Comparison of ENCODE assay signal across 32 mouse cellular contexts in genomic region chr12:77143958-77144357, GRCm38 (mm10).
DNase-seq lines count a peak whose midpoint lies in the region; ATAC-seq lines count a peak whose summit lies in the region.
"Had no signal": no experiment of that assay in that cellular context is flagged by ENCODE, and none has a peak within 500 bp of the region (broad histone marks: within the 10 kb centered on the region; RNA-seq: fewer than 3 reads in every experiment).

No protein-coding gene starts in this region.

- H3K27ac ChIP-seq in embryonic facial prominence, embryonic 14.5 days (replicated peaks; ENCODE audit: low read depth, low read length) = no peak overlapping the region
- H3K27ac ChIP-seq: heart, adult 2 months; heart, embryonic 15.5 days; hindbrain, embryonic 13.5 days; kidney, postnatal 0 days; liver, embryonic 14.5 days; midbrain, embryonic 10.5 days; midbrain, embryonic 15.5 days; neural tube, embryonic 15.5 days; stomach, postnatal 0 days had no signal

- no peak overlapping the region for H3K9ac ChIP-seq in embryonic facial prominence, embryonic 14.5 days (ENCODE audit: low read depth, low read length)
- H3K9ac ChIP-seq: heart, embryonic 15.5 days; hindbrain, embryonic 13.5 days; liver, embryonic 14.5 days; midbrain, embryonic 15.5 days; neural tube, embryonic 15.5 days had no signal

- peak; percentile 9 for DNase-seq in adrenal gland, adult 2 months
- no peak for DNase-seq in adrenal gland, adult 18-20 months (ENCODE audit: low spot score in 2 of 2)
- DNase-seq in gastrocnemius, adult 18-20 months (ENCODE audit: low spot score) = peak; percentile 42
- DNase-seq in gastrocnemius, postnatal 36 days = no peak
- DNase-seq in 3T3-L1 (ENCODE audit: low read depth, low spot score) = peak; percentile 32
- peak; percentile 13 for DNase-seq in embryonic facial prominence, embryonic 14.5 days (ENCODE audit: low spot score)
- no peak for DNase-seq in thymus, postnatal 25 days
- no peak for DNase-seq in retina, embryonic 14.5 days (ENCODE audit: low spot score)
- DNase-seq: cerebellum, adult 11-12 months; cerebellum, postnatal 10 days; gastrocnemius, postnatal 25 days; heart, adult 2 months; heart, postnatal 36 days; kidney, adult 8-10 months; liver; lung, adult 2 months; lung, postnatal 14 days; right cerebral cortex, adult 18-20 months; thymus, adult 18-20 months; thymus, postnatal 36 days had no signal

- H3K4me1 ChIP-seq in embryonic facial prominence, embryonic 14.5 days (ENCODE audit: control insufficient read depth, insufficient read depth, low read length) = no peaks in the 10 kb centered on the region
- H3K4me1 ChIP-seq: heart, embryonic 15.5 days; hindbrain, embryonic 13.5 days; midbrain, embryonic 10.5 days; midbrain, embryonic 15.5 days; neural tube, embryonic 15.5 days had no signal

- no peaks in the 10 kb centered on the region for H3K27me3 ChIP-seq in embryonic facial prominence, embryonic 14.5 days (replicated peaks; ENCODE audit: control insufficient read depth, insufficient read depth, low read length)
- H3K27me3 ChIP-seq: heart, embryonic 15.5 days; hindbrain, embryonic 13.5 days; midbrain, embryonic 15.5 days; neural tube, embryonic 15.5 days had no signal

- intact Hi-C loops in gastrocnemius, postnatal 36 days (cut with DNase I) = no loop called here

- no peak overlapping the region for H3K4me2 ChIP-seq in embryonic facial prominence, embryonic 14.5 days (ENCODE audit: low read depth, low read length)
- H3K4me2 ChIP-seq: heart, embryonic 15.5 days; hindbrain, embryonic 13.5 days; midbrain, embryonic 15.5 days; neural tube, embryonic 15.5 days had no signal

- 43% methylated on average over 3 of the region's 3 CpGs for WGBS in embryonic facial prominence, embryonic 14.5 days

- H3K36me3 ChIP-seq in embryonic facial prominence, embryonic 14.5 days (ENCODE audit: control insufficient read depth, insufficient read depth, low read length) = no peaks in the 10 kb centered on the region
- H3K36me3 ChIP-seq: heart, embryonic 15.5 days; hindbrain, embryonic 13.5 days; midbrain, embryonic 10.5 days; midbrain, embryonic 15.5 days; neural tube, embryonic 15.5 days had no signal

- H3K4me3 ChIP-seq in embryonic facial prominence, embryonic 14.5 days (ENCODE audit: low read depth, low read length) = no peak overlapping the region
- H3K4me3 ChIP-seq: heart, adult 2 months; heart, embryonic 15.5 days; hindbrain, embryonic 13.5 days; midbrain, embryonic 10.5 days; midbrain, embryonic 15.5 days; neural tube, embryonic 15.5 days had no signal

- no peaks in the 10 kb centered on the region for H3K9me3 ChIP-seq in embryonic facial prominence, embryonic 14.5 days (ENCODE audit: control insufficient read depth, low read length)
- H3K9me3 ChIP-seq: heart, embryonic 15.5 days; hindbrain, embryonic 13.5 days; midbrain, embryonic 10.5 days; midbrain, embryonic 15.5 days; neural tube, embryonic 15.5 days had no signal

- no peak for ATAC-seq in embryonic facial prominence, embryonic 14.5 days (ENCODE audit: low read depth)
- ATAC-seq: activated CD4-positive, CD25-positive, alpha-beta regulatory T cell, adult 4 months; CD4-positive, CD25-positive, alpha-beta regulatory T cell, adult 4 months; forebrain, embryonic 14.5 days; intestine, embryonic 16.5 days; midbrain, embryonic 15.5 days had no signal

Comparison
In these comparisons a context has a peak if more than half of its experiments do, and no peak if none do; other contexts are left out.
1. DNase-seq: peak in adrenal gland, adult 2 months (single experiment), gastrocnemius, adult 18-20 months (single experiment), 3T3-L1 (single experiment) and embryonic facial prominence, embryonic 14.5 days (single experiment); none in adrenal gland, adult 18-20 months (0 of 2), gastrocnemius, postnatal 36 days (0 of 2), thymus, postnatal 25 days (single experiment) and retina, embryonic 14.5 days (single experiment).